Mouse (Mus musculus): Measurements from ENCODE around the gene Edrf1. TPM values are rescaled to one million over a fixed set of nuclear protein-coding genes. Genes with fewer than 3 reads are reported as not detected.

Gene Edrf1
- polyA plus RNA-seq (2012; rRNA removed; ENCODE audit: low replicate concordance): 7.5 and 14.9 TPM in 2 replicates

GRCm38 (mm10) chr7:133637361-133638305 is at the start of gene Edrf1:
Gene Edrf1 (plus strand): TSS chr7:133637543.

GRCm38 (mm10) chr7:133602058-133602457 is 35.3 kb upstream of the Edrf1 start, which contains the start of gene Tex36:
Gene Tex36 (minus strand): TSS chr7:133602158.

GRCm38 (mm10) chr7:133679961-133680360 is 42.6 kb downstream of the Edrf1 start, which contains the start of gene Mmp21:
Gene Mmp21 (minus strand): TSS chr7:133680061.

Other genes with a start within 250 kb of the Edrf1 start
- 0.17 TPM in 1 of 2 replicates, not detected in the other for gene Tex36, start 35.4 kb upstream of the Edrf1 start, polyA plus RNA-seq (2012; rRNA removed; ENCODE audit: low replicate concordance)
- gene Mmp21, start 42.5 kb downstream of the Edrf1 start, polyA plus RNA-seq (2012; rRNA removed; ENCODE audit: low replicate concordance): not detected in 2 replicates
- gene Bccip, start 71.8 kb downstream of the Edrf1 start, polyA plus RNA-seq (2012; rRNA removed; ENCODE audit: low replicate concordance): 40.3 and 53.0 TPM in 2 replicates
- 25.3 and 36.6 TPM in 2 replicates for gene Uros, start 72.5 kb downstream of the Edrf1 start, polyA plus RNA-seq (2012; rRNA removed; ENCODE audit: low replicate concordance)
- 0.17 and 0.30 TPM in 2 replicates for gene Fank1, start 139.3 kb downstream of the Edrf1 start, polyA plus RNA-seq (2012; rRNA removed; ENCODE audit: low replicate concordance)
- gene Dhx32, start 145.2 kb downstream of the Edrf1 start, polyA plus RNA-seq (2012; rRNA removed; ENCODE audit: low replicate concordance): 63.5 and 126 TPM in 2 replicates